Mouse (Mus musculus): ENCODE results near the gene Tgfbr3l.

- no peak for TF ChIP-seq CTCF (conservative IDR thresholded peaks at IDR 0.05; ENCODE audit: low read length)
- TF ChIP-seq NANOG (IDR thresholded peaks at IDR 0.05; ENCODE audit: borderline replicate concordance, low read length): no peak
- no peak for TF ChIP-seq POU5F1 (IDR thresholded peaks at IDR 0.05; ENCODE audit: borderline replicate concordance, low read length)
Measured at GRCm38 (mm10) chr8:4213210-4214005, 34.6 kb upstream of the Tgfbr3l start.
